Mouse (Mus musculus) T-helper 17 cell (primary cell): ENCODE results near the gene Inca1.

Experiments used
- in situ Hi-C, 2 experiments: fragments of 300-600 bp; cut with MboI, MseI; formaldehyde crosslinking; loops; 1 replicate in 1 of 2; 2 replicates in 1 of 2; pipeline ENCODE4 v1.15.1; 2025; ENCODE audit warnings: high pct_unique_total_duplicates in 2 of 2

The Inca1 gene

GRCm38 (mm10) chr11:70699722-70700556, at the start of gene Inca1, which contains the start of gene Kif1c:
Gene Inca1 (minus strand): TSS chr11:70700155.
Gene Kif1c (plus strand): TSS chr11:70700548.
- in situ Hi-C loops: no loop called here

GRCm38 (mm10) chr11:70747876-70748545, 48.1 kb upstream of the Inca1 start:
- in situ Hi-C loops: no loop called here

GRCm38 (mm10) chr11:70745636-70746035, 45.7 kb upstream of the Inca1 start:
- in situ Hi-C loops: no loop called here

GRCm38 (mm10) chr11:70742581-70743459, 42.9 kb upstream of the Inca1 start:
- in situ Hi-C loops: no loop called here

- in situ Hi-C loops: no loop called here
Measured at GRCm38 (mm10) chr11:70742117-70742516, 42.2 kb upstream of the Inca1 start.

- in situ Hi-C loops: no loop called here
Measured at GRCm38 (mm10) chr11:70741603-70742002, 41.6 kb upstream of the Inca1 start.

GRCm38 (mm10) chr11:70737749-70738148, 37.8 kb upstream of the Inca1 start:
- in situ Hi-C loops: no loop called here

- in situ Hi-C loops: no loop called here
Measured at GRCm38 (mm10) chr11:70733256-70733655, 33.3 kb upstream of the Inca1 start.

- in situ Hi-C loops: no loop called here
Measured at GRCm38 (mm10) chr11:70731178-70731577, 31.2 kb upstream of the Inca1 start.

- in situ Hi-C loops: no loop called here
Measured at GRCm38 (mm10) chr11:70730427-70731038, 30.6 kb upstream of the Inca1 start.

GRCm38 (mm10) chr11:70727385-70727784, 27.4 kb upstream of the Inca1 start:
- in situ Hi-C loops: no loop called here

GRCm38 (mm10) chr11:70726585-70726984, 26.6 kb upstream of the Inca1 start:
- in situ Hi-C loops: no loop called here

GRCm38 (mm10) chr11:70724706-70725105, 24.8 kb upstream of the Inca1 start:
- in situ Hi-C loops: loop anchor here in 1 of 2 experiments (5.0 kb wide), 1 partner anchor 692 kb away; no protein-coding TSS in a partner anchor

- in situ Hi-C loops: loop anchor here in 1 of 2 experiments (5.0 kb wide), 1 partner anchor 689 kb away; no protein-coding TSS in a partner anchor
Measured at GRCm38 (mm10) chr11:70721072-70721471, 21.1 kb upstream of the Inca1 start.

GRCm38 (mm10) chr11:70720567-70720966, 20.6 kb upstream of the Inca1 start:
- in situ Hi-C loops: loop anchor here in 1 of 2 experiments (5.0 kb wide), 1 partner anchor 688 kb away; no protein-coding TSS in a partner anchor

GRCm38 (mm10) chr11:70718481-70718880, 18.5 kb upstream of the Inca1 start:
- in situ Hi-C loops: no loop called here

GRCm38 (mm10) chr11:70715832-70716231, 15.9 kb upstream of the Inca1 start:
- in situ Hi-C loops: no loop called here

- in situ Hi-C loops: no loop called here
Measured at GRCm38 (mm10) chr11:70713222-70713621, 13.3 kb upstream of the Inca1 start.

- in situ Hi-C loops: no loop called here
Measured at GRCm38 (mm10) chr11:70711026-70711425, 11.1 kb upstream of the Inca1 start.

- in situ Hi-C loops: no loop called here
Measured at GRCm38 (mm10) chr11:70706127-70706526, 6.2 kb upstream of the Inca1 start.

- in situ Hi-C loops: no loop called here
Measured at GRCm38 (mm10) chr11:70702781-70703180, 2.8 kb upstream of the Inca1 start.
